Mouse (Mus musculus) limb, embryonic 14.5 days (tissue): ENCODE measurements around the gene 0610040J01Rik. TPM values are rescaled to one million over a fixed set of nuclear protein-coding genes. Genes with fewer than 3 reads are reported as not detected.

Experiments
- ATAC-seq: fragments of 200-750 bp; cut with Nextera tagmentation; 2 replicates; pipeline ENCODE4 v1.8.0; 2017; ENCODE audit warnings: low read depth, moderate number of reproducible peaks, moderate TSS enrichment; ENCODE audit not compliant: low FRiP score
- DNase-seq: peaks from one replicate; pipeline ENCODE4 v3.0.0-alpha.2; 2015; ENCODE audit warnings: low spot score
- H3K27ac ChIP-seq: fragments of 300-500 bp; sonication (generic); replicated peaks from 2 replicates; pipeline ENCODE4 v1.5.1; 2014; ENCODE audit warnings: low read depth, mild to moderate bottlenecking, low read length, moderate library complexity, mixed read lengths
- H3K27me3 ChIP-seq: fragments of 300-500 bp; sonication (generic); 2 replicates; pipeline ENCODE4 v1.6.1; 2014; ENCODE audit warnings: low read length, mixed read lengths; ENCODE audit not compliant: control insufficient read depth, insufficient read depth
- H3K36me3 ChIP-seq: fragments of 300-500 bp; sonication (generic); 2 replicates; pipeline ENCODE4 v1.6.1; 2014; ENCODE audit warnings: mild to moderate bottlenecking, low read length, moderate library complexity, mixed read lengths; ENCODE audit not compliant: control insufficient read depth, insufficient read depth
- H3K4me1 ChIP-seq: fragments of 300-500 bp; sonication (generic); 2 replicates; pipeline ENCODE4 v1.6.1; 2014; ENCODE audit warnings: antibody characterized with exemption, low read length, mixed read lengths; ENCODE audit not compliant: control insufficient read depth, insufficient read depth
- H3K4me2 ChIP-seq: fragments of 300-500 bp; sonication (generic); replicated peaks from 2 replicates; pipeline ENCODE4 v1.6.1; 2014; ENCODE audit warnings: low read depth, mild to moderate bottlenecking, low read length, moderate library complexity; ENCODE audit not compliant: severe bottlenecking
- H3K4me3 ChIP-seq: fragments of 300-500 bp; sonication (generic); replicated peaks from 2 replicates; pipeline ENCODE4 v1.5.1; 2014; ENCODE audit warnings: low read length
- H3K9ac ChIP-seq: fragments of 300-500 bp; sonication (generic); 2 replicates; pipeline ENCODE4 v1.6.1; 2014; ENCODE audit warnings: mild to moderate bottlenecking, low read depth, low read length, moderate library complexity; ENCODE audit not compliant: severe bottlenecking
- H3K9me3 ChIP-seq: fragments of 300-500 bp; sonication (generic); 2 replicates; pipeline ENCODE4 v1.6.1; 2016; ENCODE audit warnings: low read length; ENCODE audit not compliant: control insufficient read depth
- POLR2A ChIP-seq: fragments of 200-500 bp; IDR thresholded peaks from 2 replicates; pipeline ENCODE4 v1.8.0; 2012; ENCODE audit warnings: inconsistent platforms, mild to moderate bottlenecking, moderate library complexity, borderline replicate concordance; ENCODE audit not compliant: insufficient read depth, insufficient read length; ENCODE audit errors: extremely low read depth
- WGBS: fragments of 180-500 bp; shearing (Covaris S2); extraction: QIAGEN DNeasy Blood & Tissue Kit; methylation state at CpG from one replicate; pipeline ENCODE4 v1.1.7; 2014; 5-methylcytosine and 5-hydroxymethylcytosine counted together
- polyA plus RNA-seq, 2 experiments: library from polyadenylated mRNA; depleted of rRNA in 1 of 2; stranded (reverse) in 1 of 2; unstranded in 1 of 2; fragments of >200 nt; fragmentation: Nextera tagmentation in 1 of 2; extraction: Ambion mirVana in 1 of 2; gene quantifications; 2 replicates each; pipeline versions ENCODE4 v1.2.1 to v1.2.3; 2012 to 2014

The 0610040J01Rik gene
- polyA plus RNA-seq, 2 experiments, result 3.0 to 3.8 TPM

GRCm38 (mm10) chr5:63903329-63903728, 91.2 kb downstream of the 0610040J01Rik start:
- Histone ChIP-seq H3K27ac (no peak overlapping the region), H3K9me3 (no peaks in the 10 kb centered on the region), H3K4me1 (no peaks in the 10 kb centered on the region), H3K4me3 (no peak overlapping the region), H3K36me3 (no peaks in the 10 kb centered on the region), H3K9ac (no peak overlapping the region), H3K27me3 (no peaks in the 10 kb centered on the region), H3K4me2 (no peak overlapping the region)
- DNase-seq, result no peak
- WGBS, result 86% methylated on average over 3 of the region's 3 CpGs
- no peak for TF ChIP-seq POLR2A
- no peak for ATAC-seq

- Histone ChIP-seq H3K27ac (no peak overlapping the region), H3K9ac (no peak overlapping the region), H3K27me3 (no peaks in the 10 kb centered on the region), H3K4me1 (no peaks in the 10 kb centered on the region), H3K4me3 (no peak overlapping the region), H3K4me2 (no peak overlapping the region), H3K36me3 (no peaks in the 10 kb centered on the region), H3K9me3 (no peaks in the 10 kb centered on the region)
- no peak for TF ChIP-seq POLR2A
- ATAC-seq (peak; percentile 76), DNase-seq (peak; percentile 81)
- 41% methylated on average over 13 of the region's 13 CpGs for WGBS
Measured at GRCm38 (mm10) chr5:63906149-63907093, 94.3 kb downstream of the 0610040J01Rik start.

- WGBS, result 51% methylated on average over 4 of the region's 4 CpGs
- ATAC-seq (no peak), DNase-seq (no peak)
- Histone ChIP-seq H3K27me3 (no peaks in the 10 kb centered on the region), H3K36me3 (no peaks in the 10 kb centered on the region), H3K4me2 (no peak overlapping the region), H3K4me3 (no peak overlapping the region), H3K9me3 (no peaks in the 10 kb centered on the region), H3K27ac (no peak overlapping the region), H3K4me1 (no peaks in the 10 kb centered on the region), H3K9ac (no peak overlapping the region)
- TF ChIP-seq POLR2A, result no peak
Measured at GRCm38 (mm10) chr5:63907513-63907912, 95.3 kb downstream of the 0610040J01Rik start.

- WGBS, result 83% methylated on average over 10 of the region's 10 CpGs
- ATAC-seq (no peak), DNase-seq (no peak)
- Histone ChIP-seq H3K4me1 (no peaks in the 10 kb centered on the region), H3K4me3 (no peak overlapping the region), H3K27me3 (no peaks in the 10 kb centered on the region), H3K27ac (no peak overlapping the region), H3K4me2 (no peak overlapping the region), H3K9me3 (no peaks in the 10 kb centered on the region), H3K36me3 (no peaks in the 10 kb centered on the region), H3K9ac (no peak overlapping the region)
- TF ChIP-seq POLR2A, result no peak
Measured at GRCm38 (mm10) chr5:63910171-63910960, 98.2 kb downstream of the 0610040J01Rik start.

- DNase-seq (no peak), ATAC-seq (no peak)
- no peaks in the 10 kb centered on the region for H3K4me1 ChIP-seq
- H3K9me3 ChIP-seq, result no peaks in the 10 kb centered on the region
- no peak overlapping the region for H3K27ac ChIP-seq
- no peak overlapping the region for H3K9ac ChIP-seq
- no peaks in the 10 kb centered on the region for H3K27me3 ChIP-seq
- 83% methylated on average over 1 of the region's 1 CpGs for WGBS
- H3K4me2 ChIP-seq, result no peak overlapping the region
- TF ChIP-seq POLR2A, result no peak
- H3K4me3 ChIP-seq, result no peak overlapping the region
- no peaks in the 10 kb centered on the region for H3K36me3 ChIP-seq
Measured at GRCm38 (mm10) chr5:63914896-63915295, 102.7 kb downstream of the 0610040J01Rik start.
